Mouse (Mus musculus) erythroblast, embryonic 14.5 days (primary cell): ENCODE results near the gene 2900092C05Rik.

Source experiments
- GATA1 ChIP-seq: IDR thresholded peaks from 2 replicates; pipeline ENCODE4 v1.6.1; 2012; ENCODE audit warnings: low read length, inconsistent platforms, mixed read lengths
- TAL1 ChIP-seq: IDR thresholded peaks from 3 replicates; pipeline ENCODE4 v1.6.1; 2012; ENCODE audit warnings: low read length, inconsistent platforms, mixed read lengths

DNA sequence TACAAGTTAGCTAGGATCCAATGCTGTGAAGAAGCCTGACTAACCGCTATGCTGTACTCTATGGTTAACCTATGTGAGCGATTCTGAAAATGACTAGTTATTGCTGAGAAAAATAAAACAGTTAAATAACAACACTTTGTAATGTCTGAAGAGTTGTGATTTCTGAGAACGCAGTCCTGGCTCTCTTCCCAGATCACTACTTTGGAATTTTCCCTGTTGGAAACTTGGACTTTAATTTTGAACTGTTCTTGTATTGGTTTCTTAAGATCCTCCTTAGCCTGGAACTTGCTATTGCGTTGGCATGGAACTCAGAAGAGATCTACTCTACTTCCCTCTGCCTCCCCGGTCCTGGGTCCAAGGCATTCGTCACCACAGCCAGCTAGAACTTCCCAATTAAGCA is 28.5 kb upstream of the 2900092C05Rik start:
- TF ChIP-seq GATA1 (no peak), TAL1 (no peak)
